Mouse (Mus musculus): Measurements from ENCODE around the gene Rbm47. TPM values are rescaled to one million over a fixed set of nuclear protein-coding genes. Genes with fewer than 3 reads are reported as not detected.

The Rbm47 gene
- polyA plus RNA-seq, 1 experiment from 2014 or later: 1.1 TPM

- no peaks in the 10 kb centered on the region for H3K36me3 ChIP-seq
- H3K4me1 ChIP-seq: peaks cover 13% of the 10 kb centered on the region
- WGBS: 61% methylated on average over 12 of the region's 12 CpGs
- no peaks in the 10 kb centered on the region; the same call in 1 of the 2 replicates for H3K27me3 ChIP-seq (ENCODE audit: low read depth, poor library complexity, severe bottlenecking)
- H3K4me3 ChIP-seq: no peak overlapping the region
- DNase-seq (ENCODE audit: low spot score): no peak
- H3K9me3 ChIP-seq (replicated peaks): no peaks in the 10 kb centered on the region
- no peak overlapping the region for H3K27ac ChIP-seq
Observed at GRCm38 (mm10) chr5:65967091-65967490, 205.8 kb downstream of the Rbm47 start.

Small RNA genes within 50 kb of the gene (microRNA-seq; reads per million reads assigned to microRNA genes)
- gene Gm25952: not detected

Other genes starting within 250 kb of the Rbm47 start
- gene Chrna9, start 238.2 kb downstream of the Rbm47 start, polyA plus RNA-seq (2016; fragmentation: Nextera tagmentation; extraction: Ambion mirVana): 0.23 TPM in 1 of 2 replicates, not detected in the other
- gene 9130230L23Rik, start 168.8 kb downstream of the Rbm47 start, polyA plus RNA-seq (2016; fragmentation: Nextera tagmentation; extraction: Ambion mirVana): 0.10 and 0.11 TPM in 2 replicates
- gene Nsun7, start 86.8 kb upstream of the Rbm47 start, polyA plus RNA-seq (2016; fragmentation: Nextera tagmentation; extraction: Ambion mirVana): 0.20 and 0.49 TPM in 2 replicates

Measured in limb, embryonic 10.5 days (tissue).